Mouse (Mus musculus): ENCODE measurements around the gene Acaca.

Acaca gene

DNA sequence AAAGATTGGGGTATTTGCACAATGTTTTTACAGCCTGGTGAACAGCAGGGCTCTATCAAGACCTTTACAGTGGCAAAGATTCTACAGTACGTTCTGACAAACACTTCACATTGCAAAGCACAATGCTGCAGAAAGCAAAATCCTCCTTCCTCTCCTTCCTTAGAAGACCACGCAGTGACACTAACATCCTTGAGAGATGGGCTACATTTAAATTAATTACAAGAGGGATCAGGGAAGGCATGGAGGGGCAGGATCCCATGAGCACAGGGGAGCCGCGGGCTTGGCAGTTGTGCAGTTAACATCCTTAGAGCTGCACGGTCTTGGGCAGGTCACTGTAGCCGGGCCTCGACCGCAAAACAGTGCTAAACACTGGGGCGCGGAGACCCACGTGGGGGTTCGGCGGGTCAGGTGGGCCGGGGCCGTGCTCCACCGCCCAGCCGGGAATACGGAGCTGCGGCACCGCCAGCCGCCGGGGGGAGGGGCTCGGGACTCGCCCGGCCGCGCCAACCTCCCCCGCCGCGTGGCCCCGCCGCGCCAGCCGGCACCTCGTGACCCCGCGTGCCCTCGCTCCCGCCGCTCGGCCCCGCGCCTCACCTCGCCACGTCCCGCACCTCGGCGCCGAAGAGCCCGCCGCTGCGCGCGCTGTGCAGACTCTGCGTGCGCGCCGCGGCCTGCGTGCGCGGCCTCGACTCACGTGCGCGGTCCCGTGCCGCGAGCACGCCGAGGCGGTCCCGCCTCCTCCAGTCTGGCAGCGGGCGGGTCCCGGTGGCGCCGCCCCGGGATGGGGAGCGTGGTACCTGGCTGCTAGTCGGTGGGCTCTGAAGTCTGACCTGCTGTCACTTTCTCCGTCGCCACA is at the start of gene Acaca, which contains the start of gene Tada2a:
Gene Acaca (plus strand): TSS at position 730 of the 856 bp plus-strand sequence.
Gene Tada2a (minus strand): TSS at position 658 of the 856 bp plus-strand sequence.
- DNase-seq (ENCODE audit: low spot score), result peak; percentile 52

DNA sequence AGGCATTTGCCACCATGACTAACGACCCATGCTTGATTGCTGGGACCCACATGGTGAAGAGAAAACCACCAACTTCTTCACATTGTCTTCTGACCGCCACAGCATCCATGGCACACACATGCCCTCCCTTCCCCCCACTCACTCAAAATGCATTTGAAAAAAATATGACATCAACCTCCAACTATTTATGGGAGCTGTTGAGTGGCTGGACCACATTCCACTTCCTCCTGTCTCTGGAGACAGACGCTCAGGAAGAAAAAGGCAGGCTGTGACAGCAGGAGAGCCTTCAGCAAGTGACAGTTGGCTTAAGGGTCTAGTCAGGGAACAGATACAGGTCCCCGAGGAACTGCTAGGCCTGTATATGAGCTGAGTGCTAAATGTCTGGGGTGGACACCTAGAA is 49.6 kb upstream of the Acaca start:
- no peak for DNase-seq (ENCODE audit: low spot score)

DNA sequence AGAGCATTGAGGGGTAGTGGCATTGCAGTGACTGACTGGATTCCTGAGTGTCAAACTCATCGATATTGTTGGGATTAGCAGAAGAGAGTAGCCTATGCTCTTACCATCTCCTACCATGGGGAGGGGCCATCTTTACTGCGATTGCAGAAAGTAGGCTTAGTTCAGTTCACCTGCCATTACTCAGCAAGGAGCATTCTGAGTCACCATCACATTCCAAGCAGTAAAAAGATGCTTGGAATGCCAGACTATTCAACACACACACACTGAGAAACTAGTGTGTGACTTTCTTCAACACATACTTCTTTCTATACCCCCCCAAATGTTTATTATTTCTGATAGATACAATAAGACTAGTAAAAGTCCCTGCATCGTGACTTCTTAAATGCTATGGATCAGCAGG is 49.1 kb upstream of the Acaca start:
- DNase-seq (ENCODE audit: low spot score), result no peak

DNA sequence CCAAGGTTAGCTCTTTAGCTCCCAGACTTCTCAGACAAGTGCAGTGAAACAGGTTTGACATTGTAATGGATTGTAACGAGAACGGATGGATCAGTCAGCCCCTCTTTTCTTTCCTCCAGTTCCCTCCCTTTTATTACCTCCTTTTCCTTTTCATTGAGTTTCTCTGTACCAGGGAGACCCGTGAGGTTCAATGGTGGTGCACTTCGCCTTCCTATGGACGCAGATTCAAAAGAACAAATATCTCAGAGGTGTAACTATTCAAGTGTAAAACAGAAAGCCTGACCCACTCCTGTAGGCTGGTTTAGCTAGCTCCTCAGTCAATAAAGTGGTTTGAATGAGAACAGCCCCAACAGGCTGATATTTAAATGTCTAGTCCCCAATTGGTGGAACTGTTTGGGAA is 47.6 kb upstream of the Acaca start:
- DNase-seq (ENCODE audit: low spot score), result no peak

DNA sequence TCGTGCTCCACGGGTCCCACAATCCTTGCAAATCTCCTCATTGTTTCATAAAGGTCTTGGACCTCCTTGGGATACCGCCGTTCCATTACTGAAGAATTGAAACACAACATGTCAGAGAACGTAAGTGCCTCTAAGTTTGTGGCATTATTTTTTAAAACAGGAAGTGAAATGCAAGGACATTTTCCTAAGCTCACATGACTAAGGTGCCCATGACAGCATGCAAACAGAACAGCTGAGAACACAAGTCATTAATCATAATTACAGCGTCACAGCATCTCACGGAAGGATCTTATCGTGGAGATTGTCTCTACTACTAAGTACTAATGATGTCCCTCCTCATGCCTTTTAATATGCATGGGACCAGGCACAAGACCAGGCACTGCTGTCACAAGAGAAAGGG is 38.9 kb upstream of the Acaca start:
- no peak for DNase-seq (ENCODE audit: low spot score)

DNA sequence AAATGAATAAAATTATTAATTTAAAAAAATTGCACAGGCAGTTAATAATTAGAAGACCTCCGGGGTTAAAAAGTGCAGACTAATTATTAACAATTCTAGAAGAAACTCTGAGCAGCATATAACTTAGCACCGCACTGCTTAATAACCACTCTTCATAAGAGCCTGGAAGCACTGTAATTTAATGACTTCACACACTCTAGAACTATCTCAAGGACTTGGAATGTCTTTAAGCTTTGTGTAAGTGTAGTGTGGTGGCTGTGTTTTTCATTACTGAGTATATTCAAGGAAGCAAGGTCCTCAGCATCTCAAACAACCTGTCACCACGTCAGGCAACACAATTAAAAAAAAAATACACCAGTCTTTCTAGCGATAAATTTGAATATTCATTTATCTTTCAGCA is 34.4 kb upstream of the Acaca start:
- DNase-seq (ENCODE audit: low spot score), result no peak

DNA sequence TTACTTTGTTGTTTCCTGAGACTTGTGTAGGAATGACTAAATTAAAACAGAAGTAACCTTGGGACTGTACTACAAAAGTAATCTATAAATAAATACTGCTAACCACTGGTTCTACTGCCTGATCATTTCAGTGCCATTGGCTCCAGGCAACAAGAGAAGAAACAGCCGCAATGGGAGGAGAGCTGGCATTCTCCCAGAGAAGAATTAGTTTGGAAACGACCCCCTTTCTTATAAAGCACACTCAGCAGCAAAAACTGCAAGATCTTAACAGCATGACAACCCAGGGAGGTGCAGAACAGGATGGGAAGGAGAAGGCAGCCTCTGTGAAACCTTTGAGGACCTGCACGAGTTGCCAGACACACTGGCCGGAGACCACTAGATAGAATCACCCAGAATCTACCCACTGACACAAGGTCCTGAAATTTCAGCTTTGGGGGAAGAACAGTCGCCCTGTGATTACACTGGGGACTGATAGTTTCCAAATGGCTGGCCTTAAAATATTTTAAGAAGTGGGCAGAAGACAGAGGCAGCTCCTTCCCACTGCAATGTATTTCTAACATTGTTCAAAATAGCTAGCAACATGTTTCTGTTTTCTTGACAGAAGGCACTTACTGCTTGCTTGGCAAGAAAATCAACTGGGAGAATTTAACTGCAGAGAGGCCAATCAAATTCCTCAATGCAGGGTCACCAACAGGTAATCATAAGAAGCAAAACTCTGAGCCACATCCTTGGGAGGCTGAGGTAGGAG is 32.0 kb upstream of the Acaca start:
- DNase-seq (ENCODE audit: low spot score), result no peak

DNA sequence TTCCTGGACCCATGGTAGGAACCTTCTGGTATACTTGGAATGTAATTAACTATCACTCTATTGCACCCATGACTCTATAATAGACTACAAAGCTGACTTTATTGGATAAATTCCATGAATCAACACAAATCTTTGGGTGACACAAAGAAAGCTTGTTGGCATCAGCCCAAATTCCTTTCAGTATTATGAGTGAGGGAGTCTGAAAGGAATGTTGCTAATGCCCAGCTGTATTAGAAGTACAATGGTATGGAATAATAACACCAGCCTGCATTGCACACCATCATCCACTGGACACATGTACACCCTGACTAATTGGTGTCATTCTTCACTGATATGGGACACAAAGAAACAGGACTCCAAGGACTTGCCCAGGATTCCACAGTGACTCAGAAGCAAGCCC is 28.3 kb upstream of the Acaca start:
- no peak for DNase-seq (ENCODE audit: low spot score)

DNA sequence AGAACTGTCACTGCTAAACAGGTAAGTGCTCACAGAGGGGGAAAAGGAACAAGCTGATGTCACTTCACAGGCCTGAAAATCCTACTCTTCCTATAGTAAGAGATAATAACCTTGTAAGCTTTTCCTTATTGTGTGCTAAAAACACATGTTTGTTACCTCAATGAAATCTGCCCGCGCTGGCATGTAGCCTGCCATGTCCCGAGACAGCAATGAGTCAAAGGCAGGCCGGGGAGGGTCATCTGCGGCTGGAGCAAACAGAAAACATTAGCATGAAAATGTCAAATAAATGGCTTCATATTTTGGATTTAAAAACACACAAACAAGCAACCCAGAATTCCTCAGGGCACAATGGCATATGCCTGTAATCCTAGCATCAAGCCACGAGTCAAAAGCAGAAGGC is 25.4 kb upstream of the Acaca start:
- DNase-seq (ENCODE audit: low spot score), result no peak

DNA sequence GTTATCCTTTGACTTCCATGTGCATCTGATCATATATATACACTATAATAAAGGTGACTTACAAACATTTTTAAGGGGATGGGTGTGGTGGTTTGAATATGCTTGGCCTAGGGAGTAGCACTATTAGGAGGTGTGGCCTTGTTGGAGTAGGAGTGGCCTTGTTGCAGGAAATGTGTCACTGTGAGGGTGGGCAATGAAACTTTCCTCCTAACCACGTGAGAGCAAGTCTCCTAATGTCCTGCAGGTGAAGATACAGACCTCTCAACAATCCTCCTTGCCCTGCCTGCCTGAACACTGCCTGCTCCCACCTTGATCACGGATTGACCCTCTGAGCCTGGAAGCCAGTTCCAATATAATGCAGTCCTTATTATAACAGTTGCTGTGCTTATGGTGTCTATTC is 22.3 kb upstream of the Acaca start:
- DNase-seq (ENCODE audit: low spot score), result no peak

DNA sequence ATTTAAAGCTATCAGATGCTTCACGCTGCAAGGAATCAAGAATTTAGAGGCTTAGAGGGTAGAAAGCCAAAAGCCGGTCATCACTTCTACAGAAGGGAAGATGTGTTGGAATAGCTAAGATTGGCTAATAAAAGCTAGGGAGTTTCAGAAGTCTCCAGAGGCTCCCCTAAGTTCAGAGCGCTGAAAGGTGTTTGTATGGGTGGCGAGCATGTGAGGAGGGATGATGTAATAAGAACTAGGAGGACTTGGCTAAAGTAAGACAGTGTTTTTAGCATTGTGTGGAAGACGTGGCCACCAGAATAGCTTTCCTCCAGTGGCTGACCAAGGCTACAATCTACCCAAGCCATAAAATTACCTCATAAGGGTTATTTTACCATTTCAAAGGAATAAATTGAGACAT is 15.8 kb upstream of the Acaca start:
- no peak for DNase-seq (ENCODE audit: low spot score)

DNA sequence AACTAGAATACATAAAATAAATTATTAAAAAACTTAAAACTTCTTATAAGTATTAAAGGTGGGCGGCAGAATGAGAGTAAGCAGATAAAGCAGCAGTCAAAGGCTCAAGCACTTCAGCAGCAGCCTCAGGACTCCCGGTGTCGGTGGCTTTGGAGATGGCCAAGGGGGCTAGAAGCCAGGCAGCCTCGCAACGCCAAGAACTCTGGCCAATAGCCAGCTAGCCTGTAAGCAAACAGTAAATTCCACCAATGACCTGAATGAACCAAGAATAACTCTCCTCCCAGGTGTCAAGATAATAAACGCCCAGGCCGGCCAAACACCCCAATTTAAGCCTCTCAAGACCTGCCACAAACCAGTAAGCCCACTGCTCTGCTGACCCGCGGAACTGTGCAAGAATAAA is 13.8 kb upstream of the Acaca start:
- no peak for DNase-seq (ENCODE audit: low spot score)

DNA sequence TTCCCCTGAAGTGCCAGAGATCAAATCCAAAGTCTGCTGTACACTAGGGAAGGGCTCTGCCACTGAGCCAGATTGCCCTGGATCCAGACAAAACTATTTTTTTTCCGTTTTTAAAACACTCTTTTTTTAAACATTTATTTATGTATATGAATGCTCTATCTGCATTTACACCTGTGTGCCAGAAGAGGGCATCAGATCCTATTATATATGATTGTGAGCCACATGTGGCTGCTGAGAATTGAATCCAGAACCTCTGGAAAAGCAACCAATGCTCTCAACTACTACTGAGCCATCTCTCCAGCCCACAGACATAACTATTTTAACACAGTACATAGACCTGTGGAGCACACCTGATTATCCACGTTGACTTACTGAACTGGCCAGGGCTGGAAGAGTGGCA is 13.3 kb upstream of the Acaca start:
- no peak for DNase-seq (ENCODE audit: low spot score)

DNA sequence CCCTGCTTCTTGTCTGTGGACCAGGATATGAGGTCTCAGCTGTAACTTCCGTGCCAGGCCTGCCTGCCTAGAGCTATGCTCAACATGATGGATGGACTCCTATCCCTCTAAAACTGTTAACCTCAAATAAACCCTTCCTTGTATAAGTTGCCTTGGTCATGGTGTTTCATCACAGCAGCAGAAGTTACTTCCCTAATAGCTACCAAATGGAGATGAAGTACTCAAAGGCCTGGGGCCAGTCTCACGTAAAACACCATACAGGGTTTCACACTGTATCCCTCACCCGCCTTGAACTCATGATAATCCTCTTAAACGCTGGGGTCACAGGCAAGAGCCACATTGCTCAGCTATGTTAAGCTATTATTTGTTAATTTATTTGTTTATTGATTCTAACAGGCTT is 12.0 kb upstream of the Acaca start:
- DNase-seq (ENCODE audit: low spot score), result no peak

DNA sequence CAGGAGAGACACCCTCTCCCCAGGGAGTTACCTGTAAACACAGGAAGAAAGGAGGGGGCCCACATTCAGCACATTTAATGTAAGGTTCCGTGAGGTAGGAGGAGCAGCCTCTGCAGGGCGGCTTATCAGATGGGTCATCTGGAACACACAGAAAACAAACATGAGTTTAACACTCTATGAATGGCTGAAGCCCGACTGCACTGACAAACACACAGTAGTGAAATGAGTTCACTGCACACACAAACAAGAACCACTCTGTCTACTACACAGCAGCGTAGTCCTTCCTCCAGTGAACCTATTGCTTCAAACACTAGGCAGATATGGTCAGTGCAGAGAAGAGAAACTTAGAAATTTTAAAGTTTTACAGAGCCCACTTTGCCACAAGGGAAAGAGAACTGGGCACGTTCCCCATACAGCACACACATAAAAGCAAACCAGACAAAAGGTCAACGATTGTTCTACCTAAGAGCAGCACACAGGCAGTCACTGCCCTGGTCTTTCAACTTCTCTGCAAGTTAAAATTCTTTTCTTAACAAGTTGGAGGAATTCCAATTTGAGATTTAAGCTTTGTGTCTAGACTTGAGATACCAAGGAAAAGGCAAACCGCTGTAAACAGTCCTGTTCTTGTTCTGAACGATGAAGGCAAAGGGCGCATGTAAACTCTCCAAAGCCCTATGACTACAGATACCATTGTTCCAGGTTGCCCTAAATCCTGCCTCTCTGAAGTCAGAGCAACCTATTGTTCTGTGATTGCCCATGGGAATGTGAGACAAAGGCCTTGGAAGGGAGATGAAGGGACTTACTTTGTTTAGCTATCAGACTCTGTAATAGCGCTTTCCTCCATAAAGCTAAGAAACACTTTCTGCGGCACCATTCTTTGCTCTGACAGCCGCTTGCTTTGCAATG is 8.2 kb upstream of the Acaca start:
- DNase-seq (ENCODE audit: low spot score), result no peak

DNA sequence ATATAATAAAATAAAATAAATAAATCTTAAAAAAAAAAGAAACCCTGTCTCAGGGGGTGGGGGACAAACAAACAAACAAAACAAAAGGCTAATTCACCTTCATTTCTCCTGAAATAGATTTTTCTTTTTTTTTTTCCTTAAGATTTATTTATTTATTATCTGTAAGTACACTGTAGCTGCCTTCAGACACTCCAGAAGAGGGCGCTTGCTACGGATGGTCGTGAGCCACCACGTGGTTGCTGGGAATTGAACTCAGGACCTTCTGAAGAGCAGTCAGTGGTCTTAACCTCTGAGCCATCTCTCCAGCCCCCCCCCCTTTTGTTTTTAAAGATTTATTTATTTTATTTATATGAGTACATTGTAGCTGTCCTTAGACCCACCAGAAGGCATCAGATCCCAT is 1.5 kb upstream of the Acaca start:
- DNase-seq (ENCODE audit: low spot score), result no peak

DNA sequence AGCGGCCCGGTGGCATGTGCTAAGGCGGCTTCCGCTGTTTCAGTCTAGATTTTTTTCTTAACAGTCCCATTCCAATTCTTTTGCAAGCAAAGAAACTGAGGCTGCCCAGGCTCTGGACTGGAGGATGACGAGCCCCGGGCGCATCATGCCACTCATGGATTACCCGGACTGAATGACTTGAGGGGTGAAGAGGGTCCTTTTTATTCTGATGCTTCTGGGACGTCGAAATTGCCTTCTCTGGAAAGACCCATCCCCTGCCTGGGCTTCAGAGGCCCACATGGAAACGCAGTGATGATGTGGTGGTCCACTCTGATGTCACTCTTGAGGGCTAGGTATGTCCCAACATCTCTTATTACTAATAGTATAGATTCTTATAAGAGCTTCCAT is 320 bp downstream of the Acaca start:
- DNase-seq (ENCODE audit: low spot score), result no peak

DNA sequence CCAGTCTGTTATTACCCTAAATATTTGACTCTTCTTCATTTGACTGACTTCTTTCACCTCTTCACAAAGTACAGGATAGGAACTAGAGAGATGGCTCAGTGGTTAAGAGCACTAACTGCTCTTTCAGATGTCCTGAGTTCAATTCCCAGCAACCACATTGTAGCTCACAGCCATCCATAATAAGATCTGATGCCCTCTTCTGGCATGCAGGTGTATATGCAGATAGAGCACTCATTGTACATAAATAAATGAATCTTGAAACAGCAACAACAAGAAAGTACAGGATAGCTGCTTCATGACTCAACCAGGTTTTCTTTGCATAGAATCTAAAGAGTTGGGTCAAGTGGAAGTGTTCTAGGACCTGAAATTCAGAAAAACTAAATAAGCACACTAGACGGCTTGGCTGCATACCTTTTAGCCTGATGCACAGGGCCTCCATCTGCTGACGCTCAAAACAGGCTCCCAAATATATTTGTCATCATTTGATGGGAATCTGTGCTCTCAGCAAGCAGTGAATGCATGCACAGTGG is 4.9 kb downstream of the Acaca start:
- no peak for DNase-seq (ENCODE audit: low spot score)

DNA sequence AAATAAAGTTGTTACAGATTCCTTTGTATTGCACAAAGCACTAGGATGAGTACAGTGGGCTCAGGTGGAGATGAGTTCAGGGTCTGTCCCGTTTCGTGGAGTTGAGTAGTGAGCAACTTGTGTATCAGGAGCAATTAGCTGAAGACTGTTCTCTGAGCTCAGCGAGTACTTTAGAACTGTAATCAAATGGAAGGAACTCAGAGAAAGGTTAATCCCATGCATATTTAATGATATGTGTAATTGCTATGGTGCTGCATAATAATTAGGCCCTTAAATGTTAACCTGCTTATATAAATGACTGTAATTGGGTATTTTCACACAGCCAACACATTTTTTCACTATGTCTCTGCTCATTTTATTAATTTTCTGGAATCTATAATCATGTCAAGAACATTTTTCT is 7.0 kb downstream of the Acaca start:
- no peak for DNase-seq (ENCODE audit: low spot score)

DNA sequence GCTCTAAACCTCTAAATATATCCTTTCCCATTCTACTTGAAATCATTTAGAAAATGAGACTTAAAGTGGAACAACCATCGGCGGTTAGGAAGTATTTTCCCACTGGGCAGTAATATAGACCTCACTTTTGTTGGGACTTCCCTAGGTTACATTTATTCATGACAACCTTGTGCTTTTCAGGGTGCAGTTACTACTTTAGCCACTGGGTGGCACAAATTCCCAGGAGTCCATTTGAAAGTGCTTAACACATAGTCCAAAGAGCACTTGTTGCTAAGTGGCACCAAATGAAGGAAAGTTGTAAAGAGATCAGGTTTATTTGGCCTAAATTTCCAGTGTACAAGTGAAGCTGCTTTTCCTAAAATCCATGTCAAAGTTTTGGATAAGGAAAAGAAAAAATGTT is 12.3 kb downstream of the Acaca start:
- DNase-seq (ENCODE audit: low spot score), result no peak

DNA sequence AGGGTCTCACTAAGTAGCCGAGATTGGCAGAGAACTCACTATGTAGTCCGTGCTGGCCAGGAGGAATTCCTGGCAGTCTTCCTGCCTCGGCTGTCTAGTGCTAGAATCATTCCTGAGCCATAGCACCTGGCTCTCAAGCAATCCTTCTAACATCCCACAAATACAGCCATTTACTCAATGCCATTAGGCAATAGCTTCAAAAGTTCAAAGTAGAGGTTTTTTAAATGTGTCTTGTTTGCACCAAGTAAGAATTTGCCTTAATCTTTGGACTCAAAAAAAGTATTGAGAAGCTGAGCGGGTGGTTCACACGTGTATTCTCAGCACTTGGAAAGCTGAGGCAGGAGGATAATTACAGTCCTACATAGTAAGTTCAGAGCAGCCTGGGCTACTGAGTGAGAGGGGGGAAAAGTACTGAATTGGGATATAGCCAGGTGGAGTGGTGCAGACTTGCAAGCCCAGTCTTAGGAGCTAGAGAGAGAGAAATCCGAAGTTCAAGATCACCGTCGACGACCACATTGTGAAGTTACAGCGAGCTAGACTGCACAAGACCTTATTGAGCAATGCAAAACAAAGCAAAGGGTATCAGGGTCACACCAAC is 15.8 kb downstream of the Acaca start:
- DNase-seq (ENCODE audit: low spot score), result no peak

DNA sequence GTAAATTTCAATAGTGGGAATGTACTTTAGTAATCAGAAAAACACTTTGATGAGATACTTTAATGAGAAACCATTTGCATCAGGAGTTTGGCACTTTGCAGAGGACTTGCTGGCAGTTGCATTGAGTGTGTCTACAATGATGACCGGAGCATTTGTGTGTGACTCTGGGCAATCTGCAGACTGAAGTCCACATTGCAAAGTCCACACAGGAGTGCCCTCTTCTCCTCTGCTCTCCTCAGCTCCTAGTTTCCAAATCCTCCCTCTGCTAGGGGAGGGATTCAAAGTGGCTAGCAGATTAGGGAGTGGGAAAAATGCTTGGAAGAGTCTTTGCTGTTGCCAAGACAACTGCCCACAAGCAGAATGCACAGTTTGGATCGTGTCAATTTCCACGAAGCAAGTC is 16.6 kb downstream of the Acaca start:
- no peak for DNase-seq (ENCODE audit: low spot score)

Data from ovary, adult 18-20 months (tissue).